Mouse (Mus musculus) CD8-positive naive resting alpha-beta T cell, adult 2 months (primary cell): ENCODE measurements around the gene Crym.

Source experiments
- DNase-seq, 2 experiments: peaks; one replicate each; pipeline ENCODE4 v3.0.0; 2022; ENCODE audit warnings: low read depth in 2 of 2, low spot score in 2 of 2

Gene Crym

DNA sequence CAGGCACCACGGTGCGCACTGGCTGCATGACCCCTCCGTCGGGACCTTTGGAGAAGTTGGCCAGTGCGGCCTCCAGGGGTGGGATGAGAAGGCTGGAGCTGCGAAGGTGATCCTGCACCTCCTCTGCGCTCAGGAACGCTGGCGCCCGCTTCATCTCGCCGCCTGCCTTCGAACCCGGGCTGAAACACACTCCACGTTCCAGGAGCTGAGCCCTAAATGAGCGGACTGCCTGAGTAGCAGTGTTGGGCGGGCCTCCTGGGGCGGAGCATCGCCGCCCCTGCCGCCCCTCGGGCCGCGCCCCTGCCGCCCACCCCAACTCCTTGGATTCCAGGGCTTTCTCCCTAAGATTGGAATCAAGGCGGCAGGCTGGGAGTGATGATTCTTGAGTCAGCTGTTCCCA lies at the start of gene Crym:
TSS of gene Crym (minus strand) at position 341 of the 400 bp plus-strand sequence.
- DNase-seq: no peak

DNA sequence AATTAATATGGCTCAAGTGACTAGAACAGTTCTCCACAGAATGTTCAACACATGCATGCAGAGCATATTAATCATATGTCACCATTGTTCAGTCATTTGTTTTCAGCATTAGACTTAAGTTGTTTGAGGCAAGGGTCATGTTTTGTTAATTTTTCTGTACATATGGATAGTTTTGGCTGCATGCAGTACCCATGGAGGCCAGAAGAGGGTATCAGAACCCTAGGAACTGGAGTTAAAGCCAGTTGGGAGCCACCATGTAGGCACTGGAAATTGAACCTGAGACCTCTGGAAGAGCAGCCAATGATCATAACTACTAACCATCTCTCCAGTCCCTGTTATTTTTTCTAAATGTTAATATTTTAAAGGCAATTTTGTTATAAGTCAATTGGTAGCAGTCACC lies 39.2 kb upstream of the Crym start:
- no peak for DNase-seq

DNA sequence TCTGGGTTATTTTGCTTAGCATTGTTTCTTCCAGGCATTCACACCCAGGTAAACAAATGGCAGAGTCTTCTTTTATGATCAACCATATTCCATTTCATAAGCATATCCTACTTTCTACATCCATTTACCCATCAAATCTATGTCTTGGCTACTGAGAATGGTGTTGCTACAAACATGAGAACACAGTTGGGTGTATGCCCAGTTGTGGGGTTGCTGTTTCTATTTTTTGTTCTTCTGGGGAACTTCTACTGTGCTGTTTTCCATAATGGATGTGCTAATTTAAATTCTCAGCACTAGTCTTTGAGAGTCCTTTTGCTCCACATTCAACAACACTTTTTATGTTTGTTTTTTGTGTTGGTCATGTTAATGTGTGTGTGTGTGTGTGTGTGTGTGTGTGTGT lies 26.6 kb upstream of the Crym start:
- DNase-seq: no peak

DNA sequence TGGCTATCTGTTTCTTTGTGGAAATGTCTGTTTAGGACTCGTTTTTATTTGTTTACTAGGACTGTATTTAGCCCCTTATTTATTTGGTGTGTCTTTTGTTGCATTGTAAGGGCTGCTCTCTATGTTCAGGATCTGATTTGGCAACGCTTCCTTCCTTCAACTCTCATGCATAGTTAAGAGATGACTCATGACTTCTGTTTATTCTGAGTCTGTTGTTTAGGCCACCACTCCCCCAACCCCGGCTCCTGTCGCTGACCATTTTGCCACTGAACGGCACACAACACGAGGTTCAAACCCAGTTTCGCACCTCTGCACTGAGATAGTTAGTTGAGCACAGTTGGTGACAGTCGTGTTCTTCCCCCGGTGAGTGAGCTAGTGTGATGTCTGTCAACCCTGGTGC lies 4.1 kb upstream of the Crym start:
- no peak for DNase-seq

DNA sequence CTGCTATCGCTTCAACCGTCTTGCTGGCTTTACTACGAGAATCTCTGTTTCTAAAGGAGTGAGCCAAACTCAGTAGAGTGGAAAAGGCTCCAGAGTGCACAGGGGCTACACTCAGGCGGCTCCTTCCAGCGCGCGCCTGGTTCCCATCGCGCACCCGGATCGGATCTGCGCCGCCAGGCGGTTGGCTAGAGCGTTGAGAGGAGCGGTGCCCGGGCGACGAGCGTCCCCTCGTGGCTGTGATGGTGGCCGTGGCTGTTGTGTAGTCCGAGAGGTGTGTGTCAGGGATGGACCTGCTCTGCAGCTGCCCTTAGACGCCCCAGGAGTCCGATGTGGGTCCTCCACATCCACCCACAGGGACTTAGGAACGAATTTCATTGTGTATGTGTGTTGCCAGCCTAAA lies 1.9 kb upstream of the Crym start, which contains the start of gene Abca14:
TSS of gene Abca14 (plus strand) at position 173 of the 400 bp plus-strand sequence.
- DNase-seq: no peak

DNA sequence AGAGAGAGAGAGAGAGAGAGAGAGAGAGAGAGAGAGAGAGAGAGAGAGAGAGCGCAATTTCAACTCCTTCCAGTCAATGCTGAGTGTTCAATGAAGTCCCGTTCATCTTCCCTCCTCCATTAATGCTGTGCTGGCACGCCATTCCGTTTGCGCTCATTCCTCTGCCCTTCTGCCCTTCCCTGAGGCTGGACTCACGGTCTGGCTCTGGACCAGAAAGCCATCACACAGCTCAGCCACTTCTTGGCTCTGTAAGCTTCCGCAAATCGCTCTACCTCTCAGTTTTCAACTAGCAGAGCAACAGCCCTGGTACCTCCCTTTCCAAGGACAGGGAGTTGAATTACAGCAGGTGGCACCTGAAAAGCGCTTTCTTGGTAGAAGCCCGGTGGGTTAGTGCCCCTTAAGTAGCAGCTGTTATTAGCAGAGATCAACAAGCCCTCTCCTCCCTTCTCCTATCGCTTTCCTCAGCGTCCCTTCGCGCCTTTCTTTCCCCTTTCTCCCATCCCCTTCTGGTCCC lies 623 bp downstream of the Crym start:
- DNase-seq: no peak

DNA sequence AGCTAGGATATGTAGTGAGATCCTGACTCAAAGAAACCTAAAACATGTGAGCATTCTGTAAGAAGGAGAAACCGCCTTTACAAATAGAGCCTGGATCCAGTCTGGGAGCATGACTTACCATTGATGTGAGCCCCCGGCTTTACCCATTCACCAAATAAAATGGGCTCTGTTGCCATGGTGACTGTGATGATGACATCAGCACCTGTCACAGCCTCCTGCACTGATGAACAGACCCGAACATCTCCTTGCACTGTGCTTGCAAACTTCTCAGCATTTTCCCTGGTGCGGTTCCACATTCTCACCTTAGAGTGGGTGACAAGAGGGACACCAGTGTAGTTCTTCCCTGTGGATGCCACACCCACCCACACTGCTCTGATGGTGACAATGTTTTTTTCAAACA lies 6.7 kb downstream of the Crym start:
- DNase-seq: no peak

DNA sequence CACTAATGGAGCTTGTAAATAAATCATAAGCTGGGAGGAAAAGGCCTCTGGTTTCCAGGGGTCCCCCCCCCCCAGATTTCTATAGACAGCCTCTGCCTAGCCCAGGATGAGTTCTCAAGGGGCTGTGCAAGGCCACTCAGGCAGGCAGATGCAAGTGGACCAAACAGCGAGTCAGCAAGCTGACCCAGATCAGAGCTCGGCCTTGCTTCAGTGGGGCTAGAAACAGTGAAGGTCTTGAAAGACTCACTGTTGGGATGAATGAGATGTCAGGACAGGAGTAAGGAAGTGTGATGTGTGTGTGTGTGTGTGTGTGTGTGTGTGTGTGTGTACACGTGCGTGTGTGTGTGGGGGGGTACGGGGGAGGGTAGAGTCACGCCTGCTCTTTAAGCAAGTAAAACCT lies 9.1 kb downstream of the Crym start:
- DNase-seq: no peak

DNA sequence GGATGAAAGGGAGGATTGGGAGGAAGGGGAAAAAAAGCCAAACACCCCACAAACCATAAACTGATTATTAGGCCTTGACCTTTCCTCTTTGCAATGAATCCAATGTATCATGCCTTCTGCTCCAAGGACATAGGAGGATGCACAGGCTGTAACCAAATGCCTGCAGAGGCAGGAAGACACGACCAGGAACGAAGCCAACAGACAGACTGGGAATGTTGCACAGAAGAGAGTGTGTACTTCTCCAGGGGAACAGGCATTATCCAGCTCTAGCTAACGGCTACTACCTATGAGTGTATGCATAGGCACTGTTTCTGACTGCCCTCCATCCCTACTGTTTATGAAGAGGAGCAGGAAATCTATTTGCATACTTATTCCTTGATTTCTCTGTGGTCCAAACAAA lies 9.7 kb downstream of the Crym start:
- no peak for DNase-seq

DNA sequence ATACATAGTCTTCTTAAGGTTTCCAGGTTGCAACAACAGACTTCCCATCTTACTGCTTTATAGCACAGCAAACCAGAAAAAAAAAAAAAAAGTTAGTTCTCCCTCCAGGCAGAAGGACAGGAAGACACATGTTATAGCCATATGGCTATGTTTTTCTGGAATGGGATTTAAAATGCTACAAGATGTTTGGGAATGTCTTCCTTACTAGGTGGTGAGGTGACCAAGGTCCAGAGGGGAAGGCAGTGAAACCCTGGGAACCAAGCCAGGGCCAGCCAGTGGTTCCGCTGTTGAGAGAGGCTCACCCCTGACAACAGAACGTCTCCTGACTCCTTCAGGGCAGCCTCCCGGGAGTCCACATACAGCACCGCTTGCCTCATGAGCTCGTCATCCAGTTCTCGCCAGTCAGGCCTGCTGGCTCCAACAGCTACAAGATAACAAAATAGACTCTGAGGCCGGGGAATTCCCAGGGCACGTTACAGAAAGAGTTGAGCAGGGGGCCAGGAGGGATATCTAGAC lies 11.7 kb downstream of the Crym start:
- no peak for DNase-seq

DNA sequence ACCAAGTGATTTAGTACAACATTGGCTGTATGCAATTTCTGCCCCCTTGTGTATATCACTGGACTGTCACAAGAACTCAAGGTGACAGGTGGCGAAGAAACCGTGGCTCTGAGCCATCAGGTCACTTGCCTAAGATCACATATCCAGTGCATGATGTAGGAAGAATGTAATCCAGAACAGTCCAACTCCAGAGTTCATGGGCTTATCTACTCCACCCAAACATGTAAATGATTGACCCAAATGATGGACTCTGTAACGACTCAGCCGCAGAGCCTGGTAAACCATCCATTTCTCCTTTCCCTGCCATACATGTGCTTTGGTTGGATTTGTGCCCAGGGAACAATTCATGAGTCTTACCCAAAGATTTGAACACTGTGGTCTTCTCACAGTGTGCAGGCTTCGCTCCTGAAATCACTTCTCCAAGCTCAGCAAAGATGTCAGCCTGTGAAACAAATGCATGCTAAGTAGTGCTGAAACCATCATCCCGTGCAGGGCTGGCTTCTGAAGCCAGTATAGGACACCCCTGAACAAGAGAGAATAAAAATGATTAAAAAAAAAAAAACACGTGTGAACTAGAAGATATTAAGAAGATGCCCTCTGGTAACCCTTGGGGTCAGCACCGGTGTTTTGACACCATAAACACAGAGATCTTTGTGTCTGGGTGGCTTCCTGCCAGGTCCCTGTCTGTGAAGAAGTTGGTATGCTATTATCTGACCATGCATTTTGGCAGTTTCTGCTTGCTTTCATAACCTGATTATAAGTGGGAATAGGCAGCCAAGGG lies 12.4 kb downstream of the Crym start:
- DNase-seq: no peak

DNA sequence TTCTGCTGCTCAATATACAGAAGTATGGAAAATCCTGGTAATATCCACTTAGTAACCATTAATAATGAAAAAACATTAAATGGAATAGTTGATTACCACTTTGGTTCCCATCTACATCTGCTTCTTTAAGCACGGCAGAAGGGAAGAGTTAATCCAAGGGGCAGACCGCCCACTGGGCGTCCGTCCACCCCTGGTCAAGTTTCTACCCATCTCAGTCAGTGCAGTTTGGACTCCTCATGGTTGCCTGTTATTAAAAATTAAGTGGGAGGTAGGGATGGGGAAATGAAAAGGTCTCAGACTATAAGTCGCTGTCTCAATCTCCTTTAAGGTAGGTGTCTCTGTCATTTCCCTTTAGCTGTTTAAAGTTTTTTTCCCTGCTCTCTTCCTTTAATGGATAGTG lies 13.0 kb downstream of the Crym start:
- DNase-seq: no peak

DNA sequence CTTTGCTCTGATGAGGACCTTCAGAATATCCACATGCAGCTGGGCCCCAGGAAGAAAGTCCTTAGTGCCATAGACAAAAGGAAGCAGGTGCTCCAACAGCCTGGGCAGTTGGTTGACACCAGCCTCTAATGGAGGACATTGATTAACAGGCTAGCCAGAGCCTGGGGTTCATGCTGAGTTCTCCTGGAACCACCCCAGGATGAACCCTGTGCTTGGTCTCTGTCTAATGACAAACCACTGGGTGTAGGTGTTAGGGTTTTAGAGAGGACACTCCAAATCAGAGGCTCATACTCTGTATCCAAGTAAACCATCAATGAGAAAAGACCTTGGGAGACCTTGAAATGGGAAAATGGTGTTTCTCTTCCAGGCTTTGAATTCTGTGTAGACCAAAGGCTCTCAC lies 19.0 kb downstream of the Crym start:
- no peak for DNase-seq

DNA sequence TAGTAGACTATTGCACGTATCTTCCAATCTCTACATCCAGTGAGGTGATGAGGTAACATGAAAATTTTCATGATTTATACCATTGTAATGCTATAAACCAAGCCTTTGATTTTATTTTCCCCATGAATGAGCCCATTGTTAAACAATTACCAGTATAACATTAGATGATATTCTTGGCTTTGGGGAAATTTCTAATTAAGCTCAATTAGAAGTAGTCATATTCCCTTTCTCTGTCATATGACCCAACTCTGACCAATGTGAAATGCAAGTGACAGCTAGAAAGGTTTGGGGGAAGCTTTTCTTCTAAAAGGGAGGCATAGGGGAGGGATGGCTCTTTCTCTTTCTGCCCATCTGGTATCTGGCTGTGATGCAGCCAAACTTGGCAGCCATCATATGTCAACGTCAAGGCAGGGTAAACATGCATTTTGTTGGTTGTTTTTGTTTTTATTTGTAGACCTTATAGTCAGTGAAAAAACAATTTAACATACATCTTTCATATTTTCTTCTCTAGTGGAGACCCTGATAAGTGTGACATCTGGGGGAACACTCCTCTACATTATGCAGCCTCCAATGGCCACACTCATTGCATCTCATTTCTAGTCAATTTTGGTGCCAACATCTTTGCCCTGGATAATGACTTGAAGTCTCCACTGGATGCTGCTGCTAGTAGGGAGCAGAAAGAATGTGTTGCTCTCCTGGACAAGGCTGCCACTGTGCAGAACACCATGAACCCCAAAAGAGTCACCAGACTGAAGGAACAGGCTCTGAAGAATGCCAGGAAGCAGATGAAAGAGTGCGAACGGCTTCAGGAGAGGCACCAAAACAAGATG lies 20.3 kb downstream of the Crym start:
- DNase-seq: no peak

DNA sequence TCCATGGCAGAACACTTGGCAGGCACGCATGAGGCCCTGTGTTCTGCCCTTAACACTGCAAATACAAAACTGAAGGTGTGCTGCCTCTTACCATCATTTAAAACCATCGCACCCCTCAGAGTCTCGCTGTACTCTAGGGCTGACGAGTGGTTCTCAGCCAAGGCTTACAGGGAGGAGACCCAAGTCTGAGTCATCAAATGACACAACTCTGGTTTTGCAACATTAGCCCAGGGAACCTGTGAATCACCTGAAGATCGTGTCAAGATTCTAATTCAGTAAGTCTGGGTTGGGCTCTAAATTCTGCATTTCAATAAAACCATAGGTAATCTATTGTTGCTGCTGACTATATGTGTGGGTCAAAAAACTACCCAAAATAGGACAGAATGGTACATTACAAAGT lies 21.4 kb downstream of the Crym start:
- DNase-seq: no peak

DNA sequence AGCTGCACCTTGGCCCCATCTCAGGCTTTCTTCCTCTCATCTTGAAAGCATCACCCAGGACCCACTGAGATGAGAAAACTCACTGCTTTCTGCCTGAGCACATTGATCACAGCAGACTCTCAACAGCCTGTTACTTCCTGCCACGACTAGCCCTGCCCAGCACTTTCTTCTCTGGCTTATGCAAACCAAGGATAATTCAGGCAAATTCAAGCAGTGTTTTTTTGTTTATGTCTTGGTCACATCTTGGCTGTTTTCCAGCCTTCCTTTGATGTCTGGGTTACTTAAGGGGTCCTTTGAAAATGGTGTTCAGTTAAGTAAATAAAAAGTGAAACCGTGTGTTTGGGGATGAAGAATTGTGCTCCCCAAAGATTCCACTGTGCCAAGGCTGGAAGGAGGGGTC lies 23.0 kb downstream of the Crym start:
- DNase-seq: no peak

DNA sequence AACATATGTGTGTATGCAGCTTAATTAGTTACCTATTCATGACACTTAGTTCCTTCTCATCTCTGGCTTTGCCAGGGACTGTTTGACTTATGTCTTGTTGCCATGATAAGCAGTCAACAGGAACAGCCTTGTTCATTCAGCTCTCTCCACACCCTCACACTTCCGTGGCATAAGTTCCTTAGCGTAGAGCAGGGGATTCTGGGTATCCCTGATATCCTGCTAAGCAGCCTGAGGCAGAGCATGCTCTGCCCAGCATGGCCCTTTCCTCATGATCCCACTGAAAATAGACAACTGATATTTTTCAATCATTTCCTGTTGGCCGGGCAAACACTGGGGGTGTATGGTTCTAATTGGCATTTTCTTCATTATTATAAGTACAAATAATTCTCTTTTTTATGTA lies 24.3 kb downstream of the Crym start:
- no peak for DNase-seq

DNA sequence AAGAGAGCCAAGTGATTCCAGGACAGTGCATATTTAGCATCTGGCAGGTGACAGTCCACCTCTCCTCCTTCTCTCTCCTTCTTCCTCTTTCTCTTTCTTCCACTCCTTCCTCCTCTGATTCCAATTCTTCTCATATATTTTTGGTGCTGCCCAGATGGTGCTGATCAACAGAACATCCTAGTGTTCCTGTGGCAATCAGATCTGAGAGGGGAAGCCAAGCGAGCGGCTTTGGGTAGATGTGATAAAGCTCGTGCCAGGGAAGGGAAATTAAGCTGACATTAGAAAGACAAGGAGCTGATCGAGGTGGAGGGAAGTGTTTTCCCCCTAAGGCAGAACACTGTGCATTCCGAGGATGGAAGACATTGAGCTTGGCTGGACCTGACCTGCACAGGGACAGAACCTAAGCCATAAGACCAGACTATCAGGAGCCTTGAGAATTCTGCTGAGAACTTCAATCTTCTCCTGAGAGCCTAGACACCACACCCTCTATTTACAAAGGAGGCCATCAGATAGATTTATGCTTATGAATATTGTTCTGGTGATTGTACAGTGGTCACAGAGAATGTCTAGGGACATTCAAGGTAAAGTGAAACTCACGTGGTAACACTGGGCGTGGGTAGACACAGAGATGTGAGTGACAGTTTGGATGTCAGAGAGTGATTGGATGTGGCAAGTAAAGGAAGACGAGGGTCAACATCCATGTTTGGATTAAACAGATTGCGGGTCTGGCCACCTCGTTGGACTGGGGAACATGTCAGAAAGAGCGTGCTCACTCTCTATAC lies 27.0 kb downstream of the Crym start:
- DNase-seq: no peak

DNA sequence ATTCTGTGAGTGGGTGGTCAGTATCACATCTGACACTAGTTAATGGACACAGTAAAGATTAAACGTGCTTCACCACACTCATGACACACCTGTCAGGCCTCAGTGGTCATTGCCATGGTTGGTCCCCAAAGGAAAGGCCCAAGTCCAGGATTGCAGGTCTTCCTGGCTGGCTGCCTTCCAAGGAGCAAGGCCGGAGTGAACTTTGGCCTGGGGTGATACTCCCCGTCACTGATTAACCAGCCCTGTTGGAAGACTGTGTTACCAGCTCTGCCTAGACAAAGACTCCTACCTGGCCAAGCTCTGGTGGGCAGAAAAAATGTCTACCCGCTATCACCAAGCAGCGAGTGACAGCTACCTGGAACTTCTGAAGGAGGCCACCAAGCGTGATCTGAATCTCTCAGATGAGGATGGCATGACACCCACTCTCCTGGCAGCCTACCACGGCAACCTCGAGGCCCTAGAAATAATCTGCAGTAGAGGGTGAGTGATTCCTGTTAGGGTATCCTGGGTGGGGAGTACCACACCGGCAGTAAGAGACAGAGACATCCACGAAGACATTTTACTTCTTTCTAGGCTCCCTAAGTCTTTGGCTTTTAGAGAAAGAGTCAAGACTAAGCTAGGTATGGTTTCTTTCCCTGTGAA lies 28.2 kb downstream of the Crym start, which contains the start of gene Anks4b:
TSS of gene Anks4b (plus strand) at position 256 of the 642 bp plus-strand sequence.
- DNase-seq: no peak

DNA sequence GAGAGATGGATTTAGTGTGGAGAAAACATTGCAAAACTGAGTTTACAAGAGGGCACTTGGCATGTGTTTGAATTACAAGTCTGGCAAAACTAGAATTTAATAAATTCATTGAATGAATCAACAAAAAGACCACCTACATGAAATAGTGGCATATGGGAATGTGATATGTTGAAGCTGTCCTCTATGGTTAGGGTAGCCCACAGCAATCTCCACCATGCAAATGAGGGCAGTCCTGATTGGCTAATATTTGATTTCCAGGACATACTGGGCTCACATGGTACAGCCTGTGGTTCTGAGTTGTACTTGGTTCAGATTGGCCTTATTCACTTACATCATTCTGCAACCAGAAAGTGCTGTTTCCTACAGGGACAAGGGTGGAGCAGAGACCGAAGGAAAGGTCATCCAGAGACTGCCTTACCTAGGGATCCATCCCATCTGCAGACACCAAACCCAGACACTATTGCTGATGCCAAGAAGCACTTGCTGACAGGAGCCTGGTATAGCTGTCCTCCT lies 29.7 kb downstream of the Crym start:
- no peak for DNase-seq
